Mouse (Mus musculus) heart, adult 11 months (tissue): ENCODE measurements around the gene Nr4a2.

ENCODE experiments used
- DNase-seq: peaks from one replicate; pipeline ENCODE4 v3.0.0; 2022

Nr4a2 gene

GRCm38 (mm10) chr2:57123991-57124840, at the start of gene Nr4a2:
Gene Nr4a2 (minus strand): TSS chr2:57124003.
- peak; percentile 99 for DNase-seq

- no peak for DNase-seq
Measured at GRCm38 (mm10) chr2:57165416-57165815, 41.6 kb upstream of the Nr4a2 start.

GRCm38 (mm10) chr2:57156814-57157213, 33.0 kb upstream of the Nr4a2 start:
- no peak for DNase-seq

GRCm38 (mm10) chr2:57149796-57150195, 26.0 kb upstream of the Nr4a2 start:
- DNase-seq = no peak

GRCm38 (mm10) chr2:57148231-57148630, 24.4 kb upstream of the Nr4a2 start:
- DNase-seq = no peak

GRCm38 (mm10) chr2:57145646-57146421, 22.0 kb upstream of the Nr4a2 start:
- DNase-seq = no peak

- no peak for DNase-seq
Measured at GRCm38 (mm10) chr2:57138594-57138993, 14.8 kb upstream of the Nr4a2 start.

- no peak for DNase-seq
Measured at GRCm38 (mm10) chr2:57127461-57127860, 3.7 kb upstream of the Nr4a2 start.

GRCm38 (mm10) chr2:57125891-57126290, 2.1 kb upstream of the Nr4a2 start:
- no peak for DNase-seq

GRCm38 (mm10) chr2:57122986-57123980, 520 bp downstream of the Nr4a2 start:
- peak; percentile 97 for DNase-seq

- DNase-seq = peak; percentile 50
Measured at GRCm38 (mm10) chr2:57121110-57121509, 2.7 kb downstream of the Nr4a2 start.

GRCm38 (mm10) chr2:57117201-57117951, 6.4 kb downstream of the Nr4a2 start:
- DNase-seq = peak; percentile 97

- DNase-seq = peak; percentile 99
Measured at GRCm38 (mm10) chr2:57116366-57117200, 7.2 kb downstream of the Nr4a2 start.

GRCm38 (mm10) chr2:57115864-57116365, 7.9 kb downstream of the Nr4a2 start:
- peak; percentile 95 for DNase-seq

GRCm38 (mm10) chr2:57115181-57115863, 8.5 kb downstream of the Nr4a2 start:
- DNase-seq = no peak

- DNase-seq = peak; percentile 99
Measured at GRCm38 (mm10) chr2:57114211-57115151, 9.3 kb downstream of the Nr4a2 start.

GRCm38 (mm10) chr2:57113431-57113830, 10.4 kb downstream of the Nr4a2 start:
- DNase-seq = no peak

- DNase-seq = no peak
Measured at GRCm38 (mm10) chr2:57112949-57113348, 10.9 kb downstream of the Nr4a2 start.
